Mouse (Mus musculus) midbrain, embryonic 10.5 days (tissue): Measurements from ENCODE around the gene Pnpo. TPM values are rescaled to one million over a fixed set of nuclear protein-coding genes. Genes with fewer than 3 reads are reported as not detected.

Source experiments
- DNase-seq: peaks from one replicate; pipeline ENCODE4 v3.0.0-alpha.2; 2017; ENCODE audit warnings: low spot score
- H3K27ac ChIP-seq: fragments of 300-500 bp; sonication (generic); replicated peaks from 2 replicates; pipeline ENCODE4 v1.5.1; 2016; ENCODE audit warnings: mild to moderate bottlenecking
- H3K27me3 ChIP-seq: fragments of 300-500 bp; sonication (generic); 2 replicates; pipeline ENCODE4 v1.6.1; 2016; ENCODE audit warnings: low read depth, mild to moderate bottlenecking; ENCODE audit not compliant: poor library complexity, severe bottlenecking
- H3K36me3 ChIP-seq: fragments of 300-500 bp; sonication (generic); 2 replicates; pipeline ENCODE4 v1.6.1; 2016; ENCODE audit warnings: mild to moderate bottlenecking, moderate library complexity
- H3K4me1 ChIP-seq: fragments of 300-500 bp; sonication (generic); 2 replicates; pipeline ENCODE4 v1.6.1; 2016
- H3K4me3 ChIP-seq: fragments of 300-500 bp; sonication (generic); 2 replicates; pipeline ENCODE4 v1.5.1; 2016; ENCODE audit warnings: mild to moderate bottlenecking, moderate library complexity
- H3K9me3 ChIP-seq: fragments of 300-500 bp; sonication (generic); replicated peaks from 2 replicates; pipeline ENCODE4 v1.6.1; 2016; ENCODE audit warnings: mild to moderate bottlenecking
- WGBS: fragments of 180-500 bp; shearing (Covaris S2); methylation state at CpG from one replicate; pipeline ENCODE4 v1.1.7; 2016; 5-methylcytosine and 5-hydroxymethylcytosine counted together
- polyA plus RNA-seq: library from polyadenylated mRNA; unstranded; fragments of >200 nt; fragmentation: Nextera tagmentation; extraction: Ambion mirVana; gene quantifications from 2 replicates; pipeline ENCODE4 v1.2.1, GENCODE M21; 2016

The Pnpo gene
- polyA plus RNA-seq, 1 experiment from 2014 or later, result 32.1 TPM

GRCm38 (mm10) chr11:96966914-96967543, 23.2 kb upstream of the Pnpo start:
- no peak overlapping the region for H3K27ac ChIP-seq
- no peak overlapping the region for H3K4me3 ChIP-seq
- H3K9me3 ChIP-seq, result no peaks in the 10 kb centered on the region
- 95% methylated on average over 13 of the region's 13 CpGs for WGBS
- H3K27me3 ChIP-seq, result no peaks in the 10 kb centered on the region
- H3K36me3 ChIP-seq, result peaks cover 22% of the 10 kb centered on the region
- peaks cover 29% of the 10 kb centered on the region for H3K4me1 ChIP-seq
- no peak for DNase-seq

- no peak overlapping the region for H3K27ac ChIP-seq
- peaks cover 30% of the 10 kb centered on the region for H3K36me3 ChIP-seq
- DNase-seq, result no peak
- H3K27me3 ChIP-seq, result no peaks in the 10 kb centered on the region
- H3K4me3 ChIP-seq, result no peak overlapping the region
- no peaks in the 10 kb centered on the region for H3K9me3 ChIP-seq
- peaks cover 29% of the 10 kb centered on the region for H3K4me1 ChIP-seq
- WGBS, result 96% methylated on average over 3 of the region's 3 CpGs
These were observed 22.4 kb upstream of the Pnpo start for GRCm38 (mm10) chr11:96966172-96966571.

GRCm38 (mm10) chr11:96963580-96963979, 19.8 kb upstream of the Pnpo start:
- peaks cover 50% of the 10 kb centered on the region for H3K36me3 ChIP-seq
- H3K9me3 ChIP-seq, result no peaks in the 10 kb centered on the region
- peak; percentile 81 for DNase-seq
- H3K4me1 ChIP-seq, result peaks cover 13% of the 10 kb centered on the region; the same call in 1 of the 2 replicates
- H3K4me3 ChIP-seq, result no peak overlapping the region
- no peaks in the 10 kb centered on the region for H3K27me3 ChIP-seq
- WGBS, result 18% methylated on average over 8 of the region's 8 CpGs
- H3K27ac ChIP-seq, result peak overlapping the region; percentile 49; the same call in 1 of the 2 replicates

- Histone ChIP-seq H3K27ac (no peak overlapping the region), H3K27me3 (no peaks in the 10 kb centered on the region), H3K4me3 (no peak overlapping the region), H3K36me3 (peaks cover 97% of the 10 kb centered on the region), H3K9me3 (no peaks in the 10 kb centered on the region), H3K4me1 (0 out of 2 replicates have a peak, but pooled peaks cover 2% of the 10 kb centered on the region)
- 93% methylated on average over 10 of the region's 10 CpGs for WGBS
- no peak for DNase-seq
These were observed 13.4 kb upstream of the Pnpo start for GRCm38 (mm10) chr11:96957061-96957805.

GRCm38 (mm10) chr11:96956009-96956724, 12.4 kb upstream of the Pnpo start:
- Histone ChIP-seq H3K9me3 (no peaks in the 10 kb centered on the region), H3K36me3 (peaks cover 97% of the 10 kb centered on the region), H3K4me3 (no peak overlapping the region), H3K27me3 (no peaks in the 10 kb centered on the region), H3K4me1 (0 out of 2 replicates have a peak, but pooled peaks cover 2% of the 10 kb centered on the region), H3K27ac (no peak overlapping the region)
- no peak for DNase-seq
- 64% methylated on average over 20 of the region's 20 CpGs for WGBS

- Histone ChIP-seq H3K4me3 (no peak overlapping the region), H3K36me3 (peaks cover 97% of the 10 kb centered on the region), H3K9me3 (no peaks in the 10 kb centered on the region), H3K4me1 (0 out of 2 replicates have a peak, but pooled peaks cover 2% of the 10 kb centered on the region), H3K27ac (no peak overlapping the region), H3K27me3 (no peaks in the 10 kb centered on the region)
- DNase-seq, result no peak
- WGBS, result 93% methylated on average over 4 of the region's 4 CpGs
These were observed 11.3 kb upstream of the Pnpo start for GRCm38 (mm10) chr11:96955094-96955493.

GRCm38 (mm10) chr11:96952896-96953295, 9.1 kb upstream of the Pnpo start:
- no peaks in the 10 kb centered on the region for H3K27me3 ChIP-seq
- 82% methylated on average over 6 of the region's 6 CpGs for WGBS
- no peak overlapping the region for H3K27ac ChIP-seq
- H3K4me1 ChIP-seq, result 0 out of 2 replicates have a peak, but pooled peaks cover 2% of the 10 kb centered on the region
- no peak overlapping the region for H3K4me3 ChIP-seq
- no peaks in the 10 kb centered on the region for H3K9me3 ChIP-seq
- no peak for DNase-seq
- peaks cover 88% of the 10 kb centered on the region for H3K36me3 ChIP-seq

GRCm38 (mm10) chr11:96952426-96952825, 8.6 kb upstream of the Pnpo start:
- WGBS, result 89% methylated on average over 10 of the region's 10 CpGs
- H3K4me1 ChIP-seq, result 0 out of 2 replicates have a peak, but pooled peaks cover 2% of the 10 kb centered on the region
- H3K27me3 ChIP-seq, result no peaks in the 10 kb centered on the region
- DNase-seq, result no peak
- H3K36me3 ChIP-seq, result peaks cover 84% of the 10 kb centered on the region
- H3K9me3 ChIP-seq, result no peaks in the 10 kb centered on the region
- no peak overlapping the region for H3K4me3 ChIP-seq
- H3K27ac ChIP-seq, result no peak overlapping the region

GRCm38 (mm10) chr11:96950767-96951166, 7.0 kb upstream of the Pnpo start:
- Histone ChIP-seq H3K36me3 (peaks cover 67% of the 10 kb centered on the region), H3K27me3 (no peaks in the 10 kb centered on the region), H3K4me1 (peaks cover 6% of the 10 kb centered on the region), H3K4me3 (no peak overlapping the region), H3K27ac (no peak overlapping the region), H3K9me3 (no peaks in the 10 kb centered on the region)
- 98% methylated on average over 3 of the region's 3 CpGs for WGBS
- no peak for DNase-seq

GRCm38 (mm10) chr11:96947849-96948248, 4.1 kb upstream of the Pnpo start:
- peaks cover 27% of the 10 kb centered on the region for H3K4me1 ChIP-seq
- H3K27me3 ChIP-seq, result peaks cover 17% of the 10 kb centered on the region
- H3K9me3 ChIP-seq, result no peaks in the 10 kb centered on the region
- no peak overlapping the region for H3K4me3 ChIP-seq
- H3K36me3 ChIP-seq, result peaks cover 38% of the 10 kb centered on the region
- WGBS, result 93% methylated on average over 4 of the region's 4 CpGs
- H3K27ac ChIP-seq, result no peak overlapping the region
- DNase-seq, result no peak

GRCm38 (mm10) chr11:96946498-96946897, 2.7 kb upstream of the Pnpo start:
- H3K4me3 ChIP-seq, result peak overlapping the region; percentile 21
- H3K36me3 ChIP-seq, result peaks cover 24% of the 10 kb centered on the region
- peak overlapping the region; percentile 46; the same call in 1 of the 2 replicates for H3K27ac ChIP-seq
- H3K27me3 ChIP-seq, result peaks cover 24% of the 10 kb centered on the region
- H3K4me1 ChIP-seq, result peaks cover 27% of the 10 kb centered on the region
- DNase-seq, result no peak
- no peaks in the 10 kb centered on the region for H3K9me3 ChIP-seq
- WGBS, result 81% methylated on average over 9 of the region's 9 CpGs

GRCm38 (mm10) chr11:96944844-96945580, 1.2 kb upstream of the Pnpo start:
- Histone ChIP-seq H3K36me3 (peaks cover 10% of the 10 kb centered on the region), H3K27me3 (peaks cover 24% of the 10 kb centered on the region), H3K4me3 (peak overlapping the region; percentile 64), H3K9me3 (no peaks in the 10 kb centered on the region), H3K4me1 (peaks cover 27% of the 10 kb centered on the region), H3K27ac (0 out of 2 replicates have a peak overlapping the region, but pooled peaks have one; percentile 7)
- no peak for DNase-seq
- WGBS, result 86% methylated on average over 14 of the region's 14 CpGs
